Mouse (Mus musculus) heart, adult 2 months (tissue): ENCODE data around the gene Gpr150. TPM values are rescaled to one million over a fixed set of nuclear protein-coding genes. Genes with fewer than 3 reads are reported as not detected.
A peak's percentile ranks its signal among the peaks of the same experiment; 100 is the strongest.

Experiments used
- DNase-seq, 2 experiments: peaks; one replicate each; pipeline ENCODE4 v3.0.0; 2021
- H3K27ac ChIP-seq: fragments of 200-600 bp; 2 replicates; pipeline ENCODE4 v1.8.1; 2022
- H3K27me3 ChIP-seq: fragments of 200-500 bp; 2 replicates; pipeline ENCODE4 v1.6.1; 2012; ENCODE audit warnings: mild to moderate bottlenecking, low read length, inconsistent platforms, mixed read lengths; ENCODE audit not compliant: control insufficient read depth, insufficient read depth
- H3K36me3 ChIP-seq: fragments of 200-500 bp; 2 replicates; pipeline ENCODE4 v1.6.1; 2012; ENCODE audit warnings: low read length, inconsistent platforms; ENCODE audit not compliant: control insufficient read depth, insufficient read depth
- H3K4me1 ChIP-seq: fragments of 200-500 bp; 2 replicates; pipeline ENCODE4 v1.6.1; 2011; ENCODE audit warnings: low read length; ENCODE audit not compliant: control insufficient read depth, insufficient read depth
- H3K4me3 ChIP-seq: fragments of 200-600 bp; 2 replicates; pipeline ENCODE4 v1.8.1; 2022
- H3K79me2 ChIP-seq: fragments of 200-500 bp; replicated peaks from 2 replicates; pipeline ENCODE4 v1.6.1; 2012; ENCODE audit warnings: mild to moderate bottlenecking, inconsistent platforms, low read length, moderate library complexity, mixed read lengths; ENCODE audit not compliant: control insufficient read depth, insufficient read depth
- H3K9ac ChIP-seq: fragments of 200-500 bp; 2 replicates; pipeline ENCODE4 v1.6.1; 2012; ENCODE audit warnings: low read depth, mild to moderate bottlenecking, control low read depth, inconsistent platforms, low read length, mixed read lengths
- CTCF ChIP-seq: fragments of 200-600 bp; IDR thresholded peaks from 2 replicates; pipeline ENCODE4 v1.8.1; 2022; ENCODE audit warnings: antibody characterized with exemption, mild to moderate bottlenecking, moderate library complexity
- EP300 ChIP-seq: fragments of 200-500 bp; IDR thresholded peaks from 2 replicates; pipeline ENCODE4 v1.6.1; 2011; ENCODE audit warnings: low read depth, low read length, control low read depth; ENCODE audit not compliant: insufficient read depth
- POLR2A ChIP-seq: fragments of 200-500 bp; IDR thresholded peaks from 2 replicates; pipeline ENCODE4 v1.6.1; 2011; ENCODE audit warnings: mild to moderate bottlenecking, low read depth, low read length, control low read depth; ENCODE audit not compliant: insufficient read depth
- WGBS: fragments of 180-500 bp; shearing (Covaris S2); methylation state at CpG from one replicate; pipeline ENCODE4 v1.1.7; 2018; 5-methylcytosine and 5-hydroxymethylcytosine counted together
- intact Hi-C: fragments of 180-260 bp; cut with DNase I; formaldehyde crosslinking; loops from one replicate; pipeline ENCODE4 v1.15.1; 2025
- polyA plus RNA-seq: library from polyadenylated mRNA; depleted of rRNA; stranded (reverse); fragments of >200 nt; gene quantifications from 2 replicates; pipeline ENCODE4 v1.2.3, GENCODE M21; 2012; rRNA removed
- total RNA-seq, 2 experiments: library from RNA; stranded (reverse); gene quantifications; 2 replicates each; pipeline ENCODE4 v1.2.3; 2021

Gpr150 gene
- total and polyA plus RNA-seq, 3 experiments = not detected

DNA sequence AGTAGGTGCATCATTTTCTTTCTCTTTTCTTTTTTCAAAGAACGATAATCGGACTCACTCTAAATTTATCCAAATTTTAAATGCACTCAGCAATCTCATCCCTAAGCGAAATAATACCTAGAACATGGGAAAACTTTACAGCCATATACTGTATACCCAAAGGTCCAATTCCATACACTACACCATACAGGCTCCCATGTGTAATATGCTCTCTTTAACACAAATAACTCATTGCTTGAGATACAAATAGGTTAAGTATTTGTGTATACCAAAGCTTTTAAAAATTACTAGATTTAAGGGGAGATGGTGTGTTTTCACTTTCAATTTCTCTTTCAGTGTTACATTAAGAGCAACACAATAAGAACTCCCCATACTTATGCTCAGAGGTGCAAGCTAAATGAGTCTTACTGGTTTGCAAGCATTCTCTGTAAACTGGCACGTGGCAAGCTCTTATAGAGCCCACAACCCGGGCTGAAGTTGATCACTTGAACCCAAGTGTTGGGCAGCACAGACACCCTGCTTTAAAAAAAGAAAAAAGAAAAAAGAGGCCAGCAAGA is 37.9 kb downstream of the Gpr150 start:
- no peak for DNase-seq
- Histone ChIP-seq H3K27me3 (no peaks in the 10 kb centered on the region), H3K4me3 (peak overlapping the region; percentile 91), H3K4me1 (peaks cover 1% of the 10 kb centered on the region), H3K27ac (peak overlapping the region; percentile 97), H3K36me3 (peaks cover 3% of the 10 kb centered on the region; the same call in 1 of the 2 replicates), H3K9ac (no peak overlapping the region), H3K79me2 (no peaks in the 10 kb centered on the region)
- WGBS = 40% methylated on average over 5 of the region's 5 CpGs
- TF ChIP-seq POLR2A (no peak), EP300 (no peak), CTCF (no peak)
- intact Hi-C loops = loop anchor here (1.0 to 2.0 kb wide), 2 partner anchors 76 to 80 kb away; partner anchors contain the start of genes Arsk, Rhobtb3 and Ttc37

GRCm38 (mm10) chr13:76017974-76018843 is 38.6 kb downstream of the Gpr150 start, which contains the start of gene Rfesd:
TSS of gene Rfesd (minus strand) at chr13:76018719.
- Histone ChIP-seq H3K4me1 (peaks cover 1% of the 10 kb centered on the region), H3K9ac (peak within 1 kb of the TSS; percentile 87), H3K4me3 (peak within 1 kb of the TSS; percentile 91), H3K27ac (peak within 1 kb of the TSS; percentile 97), H3K36me3 (peaks cover 3% of the 10 kb centered on the region; the same call in 1 of the 2 replicates), H3K27me3 (no peaks in the 10 kb centered on the region), H3K79me2 (no peaks in the 10 kb centered on the region)
- TF ChIP-seq EP300 (peak; percentile 42; the same call in 1 of the 2 replicates), CTCF (no peak), POLR2A (peak; percentile 95)
- WGBS = 1% methylated on average over 50 of the region's 50 CpGs
- intact Hi-C loops = loop anchor here (1.0 to 2.0 kb wide), 2 partner anchors 75 to 81 kb away; partner anchors contain the start of genes Arsk, Rhobtb3 and Ttc37
- peak; percentile 98 to 99 for DNase-seq

DNA sequence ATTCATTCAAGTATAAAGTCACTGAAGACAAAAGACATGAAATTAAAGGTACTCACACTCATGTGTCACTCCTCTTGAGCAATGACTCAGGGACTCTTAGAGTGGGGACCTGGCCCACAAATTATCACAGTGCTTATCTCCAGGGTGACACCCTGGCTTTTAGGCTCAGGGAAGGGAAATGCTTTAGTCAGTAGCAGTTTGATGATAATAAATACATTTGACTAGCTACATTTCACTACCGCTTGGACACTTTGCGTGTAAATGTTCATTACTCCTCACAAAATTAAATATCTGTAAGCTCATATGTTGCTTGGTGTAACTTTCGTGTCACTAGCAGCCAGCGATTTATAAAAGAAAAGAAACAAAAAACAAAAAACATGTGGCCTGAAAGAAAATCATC is 39.3 kb downstream of the Gpr150 start:
- Histone ChIP-seq H3K4me1 (peaks cover 1% of the 10 kb centered on the region), H3K9ac (peak overlapping the region; percentile 35), H3K4me3 (peak overlapping the region; percentile 91), H3K36me3 (peaks cover 3% of the 10 kb centered on the region; the same call in 1 of the 2 replicates), H3K27me3 (no peaks in the 10 kb centered on the region), H3K79me2 (no peaks in the 10 kb centered on the region; the same call in 1 of the 2 replicates), H3K27ac (peak overlapping the region; percentile 97)
- intact Hi-C loops = no loop called here
- DNase-seq = no peak
- no peak for TF ChIP-seq CTCF
- no peak for TF ChIP-seq EP300
- TF ChIP-seq POLR2A = no peak
- 54% methylated on average over 4 of the region's 4 CpGs for WGBS

DNA sequence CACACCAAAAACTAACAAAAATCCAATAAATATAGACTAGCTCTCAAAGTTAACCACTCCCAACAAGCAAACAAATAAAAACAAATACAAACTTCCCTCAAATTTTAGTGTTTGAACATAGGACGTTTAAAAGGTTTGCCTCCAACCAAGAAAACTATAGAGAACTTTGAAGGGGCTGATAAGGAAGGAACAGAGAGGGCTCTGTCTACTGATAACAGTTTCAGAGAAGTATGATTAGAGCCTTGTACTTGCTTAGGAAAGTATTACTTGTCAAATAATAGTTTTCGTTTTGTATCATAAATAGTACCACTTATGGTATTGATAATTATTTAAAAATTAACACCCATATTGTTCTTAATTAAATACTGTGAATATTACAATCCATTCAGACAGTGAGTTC is 42.3 kb downstream of the Gpr150 start:
- H3K27ac ChIP-seq = no peak overlapping the region
- H3K4me1 ChIP-seq = peaks cover 1% of the 10 kb centered on the region
- no peak overlapping the region for H3K9ac ChIP-seq
- intact Hi-C loops = no loop called here
- H3K79me2 ChIP-seq = no peaks in the 10 kb centered on the region; the same call in 1 of the 2 replicates
- no peak for DNase-seq
- H3K27me3 ChIP-seq = no peaks in the 10 kb centered on the region
- no peak for TF ChIP-seq CTCF
- no peak for TF ChIP-seq EP300
- no peak for TF ChIP-seq POLR2A
- WGBS = 51% methylated on average over 2 of the region's 2 CpGs
- no peak overlapping the region for H3K4me3 ChIP-seq
- peaks cover 3% of the 10 kb centered on the region; the same call in 1 of the 2 replicates for H3K36me3 ChIP-seq

Other genes starting within 250 kb of the Gpr150 start
- 10 to 100 TPM; 36.6 to 38.8 TPM for gene Glrx, start 217.1 kb downstream of the Gpr150 start, total RNA-seq
- 48.5 and 95.2 TPM in 2 replicates for gene Glrx, start 217.1 kb downstream of the Gpr150 start, polyA plus RNA-seq
- gene Rhobtb3, start 113.1 kb downstream of the Gpr150 start, total RNA-seq = 10 to 100 TPM; 11.3 to 12.6 TPM
- gene Rhobtb3, start 113.1 kb downstream of the Gpr150 start, polyA plus RNA-seq = 7.6 and 16.0 TPM in 2 replicates
- not detected for gene Spata9, start 89.8 kb downstream of the Gpr150 start, total RNA-seq
- gene Spata9, start 89.8 kb downstream of the Gpr150 start, polyA plus RNA-seq = not detected in 2 replicates
- gene Rfesd, start 38.3 kb downstream of the Gpr150 start, total RNA-seq = 10 to 100 TPM; 10.9 to 14.9 TPM
- 4.4 and 8.4 TPM in 2 replicates for gene Rfesd, start 38.3 kb downstream of the Gpr150 start, polyA plus RNA-seq
- gene Arsk, start 41.7 kb upstream of the Gpr150 start, total RNA-seq = 1 to 10 TPM; 3.5 to 4.0 TPM
- 2.4 and 3.7 TPM in 2 replicates for gene Arsk, start 41.7 kb upstream of the Gpr150 start, polyA plus RNA-seq
- gene Ttc37, start 41.7 kb upstream of the Gpr150 start, total RNA-seq = 10 to 100 TPM; 10.3 to 11.1 TPM
- gene Ttc37, start 41.7 kb upstream of the Gpr150 start, polyA plus RNA-seq = 5.0 and 9.6 TPM in 2 replicates
- gene Fam81b, start 248.1 kb upstream of the Gpr150 start, total RNA-seq = not detected
- gene Fam81b, start 248.1 kb upstream of the Gpr150 start, polyA plus RNA-seq = 0.18 TPM in 1 of 2 replicates, not detected in the other